Mouse (Mus musculus) stomach, postnatal 0 days (tissue): ENCODE measurements around the gene Fhit. TPM values are rescaled to one million over a fixed set of nuclear protein-coding genes. Genes with fewer than 3 reads are reported as not detected.
A peak's percentile ranks its signal among the peaks of the same experiment; 100 is the strongest.

Experiments
- ATAC-seq: fragments of 200-750 bp; cut with Nextera tagmentation; 2 replicates; pipeline ENCODE4 v1.8.0; 2017; ENCODE audit not compliant: low FRiP score, low TSS enrichment
- DNase-seq: peaks from one replicate; pipeline ENCODE4 v3.0.0-alpha.2; 2016; ENCODE audit warnings: low spot score
- H3K27ac ChIP-seq: fragments of 300-500 bp; sonication (generic); replicated peaks from 2 replicates; pipeline ENCODE4 v1.5.1; 2014; ENCODE audit warnings: mild to moderate bottlenecking, control low read depth
- H3K27me3 ChIP-seq: fragments of 300-500 bp; sonication (generic); 2 replicates; pipeline ENCODE4 v1.6.1; 2014; ENCODE audit warnings: low read length; ENCODE audit not compliant: control insufficient read depth, insufficient read depth
- H3K36me3 ChIP-seq: fragments of 300-500 bp; sonication (generic); 2 replicates; pipeline ENCODE4 v1.6.1; 2014; ENCODE audit warnings: low read length, mixed read lengths; ENCODE audit not compliant: control insufficient read depth, insufficient read depth
- H3K4me1 ChIP-seq: fragments of 300-500 bp; sonication (generic); replicated peaks from 2 replicates; pipeline ENCODE4 v1.6.1; 2014; ENCODE audit warnings: antibody characterized with exemption; ENCODE audit not compliant: control insufficient read depth, insufficient read depth
- H3K4me2 ChIP-seq: fragments of 300-500 bp; sonication (generic); replicated peaks from 2 replicates; pipeline ENCODE4 v1.6.1; 2014; ENCODE audit warnings: low read depth, mild to moderate bottlenecking, control low read depth, moderate library complexity
- H3K4me3 ChIP-seq: fragments of 300-500 bp; sonication (generic); 2 replicates; pipeline ENCODE4 v1.5.1; 2014; ENCODE audit warnings: low read depth, low read length, control low read depth
- H3K9ac ChIP-seq: fragments of 300-500 bp; sonication (generic); 2 replicates; pipeline ENCODE4 v1.6.1; 2014; ENCODE audit warnings: mild to moderate bottlenecking, low read length, control low read depth, mixed read lengths
- H3K9me3 ChIP-seq: fragments of 300-500 bp; sonication (generic); 2 replicates; pipeline ENCODE4 v1.6.1; 2016; ENCODE audit warnings: low read length; ENCODE audit not compliant: control insufficient read depth
- CTCF ChIP-seq: IDR thresholded peaks from 2 replicates; pipeline ENCODE4 v1.5.1; 2016; ENCODE audit warnings: antibody characterized with exemption, low read depth, mild to moderate bottlenecking, moderate library complexity
- EP300 ChIP-seq: optimal IDR thresholded peaks from 2 replicates; pipeline ENCODE3; 2016; ENCODE audit warnings: antibody characterized with exemption
- WGBS: fragments of 180-500 bp; shearing (Covaris S2); extraction: QIAGEN DNeasy Blood & Tissue Kit; methylation state at CpG from one replicate; pipeline ENCODE4 v1.1.7; 2014; 5-methylcytosine and 5-hydroxymethylcytosine counted together
- polyA plus RNA-seq: library from polyadenylated mRNA; unstranded; fragments of >200 nt; fragmentation: Nextera tagmentation; extraction: Ambion mirVana; gene quantifications from 2 replicates; pipeline ENCODE4 v1.2.1, GENCODE M21; 2015

Fhit gene
- polyA plus RNA-seq, 1 experiment from 2014 or later, result 12.2 TPM

DNA sequence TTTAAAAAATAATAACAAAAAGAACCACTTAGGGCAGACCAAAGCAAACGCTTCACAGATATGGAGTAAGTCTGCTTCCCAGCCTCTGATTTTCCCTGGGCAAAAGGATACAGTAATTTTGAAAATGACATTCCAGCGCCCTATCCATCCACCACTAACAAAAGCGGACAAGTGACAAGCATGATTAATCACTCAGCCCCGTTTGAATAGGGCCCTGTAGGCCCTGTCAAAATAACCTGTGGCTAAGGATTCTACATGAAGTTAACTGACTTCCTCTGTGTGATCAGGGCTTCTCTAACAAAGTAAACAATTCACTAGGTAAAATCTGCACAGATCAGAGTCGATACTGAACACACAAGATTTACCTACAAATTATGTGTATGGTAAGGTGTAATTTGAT is 1012.0 kb downstream of the Fhit start:
- H3K27me3 ChIP-seq, result no peaks in the 10 kb centered on the region
- no peaks in the 10 kb centered on the region for H3K36me3 ChIP-seq
- H3K4me2 ChIP-seq, result no peak overlapping the region
- no peaks in the 10 kb centered on the region for H3K9me3 ChIP-seq
- ATAC-seq (no peak), DNase-seq (no peak)
- no peak overlapping the region for H3K27ac ChIP-seq
- TF ChIP-seq EP300, result no peak
- no peak for TF ChIP-seq CTCF
- 34% methylated on average over 5 of the region's 5 CpGs for WGBS
- no peaks in the 10 kb centered on the region for H3K4me1 ChIP-seq
- no peak overlapping the region for H3K9ac ChIP-seq
- no peak overlapping the region for H3K4me3 ChIP-seq

DNA sequence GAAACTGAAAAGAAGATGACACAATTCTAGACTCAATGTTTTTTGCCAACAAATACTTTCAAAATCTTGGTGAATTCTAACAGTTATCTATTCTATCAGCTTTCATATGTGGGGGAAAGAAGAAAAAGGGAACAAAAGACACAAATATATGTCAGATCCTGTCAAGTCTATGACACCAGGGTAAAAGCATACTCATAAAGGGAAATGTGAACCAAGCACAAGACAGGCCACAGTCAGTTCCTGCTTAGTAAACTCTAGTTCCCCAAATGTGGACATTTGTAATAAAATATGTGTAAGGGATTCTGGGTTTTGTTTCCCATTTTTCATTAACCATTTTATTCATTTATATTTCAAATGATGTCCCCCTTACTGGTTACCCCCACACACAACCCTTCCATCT is 1022.5 kb downstream of the Fhit start:
- TF ChIP-seq EP300 (no peak), CTCF (no peak)
- no peak overlapping the region for H3K4me2 ChIP-seq
- no peaks in the 10 kb centered on the region for H3K9me3 ChIP-seq
- ATAC-seq (no peak), DNase-seq (no peak)
- H3K4me1 ChIP-seq, result no peaks in the 10 kb centered on the region
- no peak overlapping the region for H3K9ac ChIP-seq
- no peaks in the 10 kb centered on the region for H3K27me3 ChIP-seq
- no peaks in the 10 kb centered on the region for H3K36me3 ChIP-seq
- H3K27ac ChIP-seq, result no peak overlapping the region
- H3K4me3 ChIP-seq, result no peak overlapping the region

- Histone ChIP-seq H3K4me2 (no peak overlapping the region), H3K27me3 (no peaks in the 10 kb centered on the region), H3K27ac (no peak overlapping the region), H3K36me3 (no peaks in the 10 kb centered on the region), H3K4me3 (no peak overlapping the region), H3K9ac (no peak overlapping the region), H3K4me1 (no peaks in the 10 kb centered on the region), H3K9me3 (no peaks in the 10 kb centered on the region)
- TF ChIP-seq EP300 (no peak), CTCF (no peak)
- peak; percentile 80; the same call in 1 of the 2 replicates for ATAC-seq
- WGBS, result 88% methylated on average over 10 of the region's 10 CpGs
- peak; percentile 30 for DNase-seq
Observed at GRCm38 (mm10) chr14:10133873-10134272, 1028.0 kb downstream of the Fhit start.

DNA sequence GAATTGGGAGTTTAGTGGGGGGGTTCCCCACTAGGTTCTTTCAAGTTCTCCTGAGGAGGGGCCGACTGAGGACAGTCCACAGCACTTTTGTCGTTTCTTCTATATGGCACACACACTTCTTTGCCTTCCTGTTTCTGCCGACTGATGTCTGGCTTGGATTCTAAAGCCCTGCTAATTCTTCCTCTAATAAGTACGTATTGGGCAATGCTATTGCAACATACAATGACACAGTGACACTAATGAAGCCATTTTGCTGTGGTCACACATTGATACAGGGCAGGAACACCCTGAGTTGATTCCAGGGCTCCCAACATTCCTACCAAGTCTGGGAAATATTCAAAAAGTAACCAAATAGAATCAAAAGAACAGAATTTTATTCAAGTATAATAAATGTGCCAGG is 1032.2 kb downstream of the Fhit start:
- 83% methylated on average over 4 of the region's 4 CpGs for WGBS
- Histone ChIP-seq H3K4me2 (no peak overlapping the region), H3K27me3 (no peaks in the 10 kb centered on the region), H3K4me3 (no peak overlapping the region), H3K9ac (no peak overlapping the region), H3K9me3 (no peaks in the 10 kb centered on the region), H3K27ac (no peak overlapping the region), H3K4me1 (no peaks in the 10 kb centered on the region), H3K36me3 (no peaks in the 10 kb centered on the region)
- DNase-seq (no peak), ATAC-seq (no peak)
- no peak for TF ChIP-seq CTCF
- TF ChIP-seq EP300, result no peak

GRCm38 (mm10) chr14:10129088-10129487 is 1032.7 kb downstream of the Fhit start:
- no peak for TF ChIP-seq EP300
- TF ChIP-seq CTCF, result no peak
- Histone ChIP-seq H3K4me2 (no peak overlapping the region), H3K4me3 (no peak overlapping the region), H3K36me3 (no peaks in the 10 kb centered on the region), H3K27ac (no peak overlapping the region), H3K4me1 (no peaks in the 10 kb centered on the region), H3K9me3 (no peaks in the 10 kb centered on the region), H3K27me3 (no peaks in the 10 kb centered on the region), H3K9ac (no peak overlapping the region)
- WGBS, result 62% methylated on average over 7 of the region's 7 CpGs
- DNase-seq (peak; percentile 33), ATAC-seq (0 out of 2 replicates have a peak, but pooled peaks have one; percentile 42)

GRCm38 (mm10) chr14:10126536-10126935 is 1035.3 kb downstream of the Fhit start:
- Histone ChIP-seq H3K4me1 (no peaks in the 10 kb centered on the region), H3K9ac (no peak overlapping the region), H3K9me3 (no peaks in the 10 kb centered on the region), H3K27ac (no peak overlapping the region), H3K4me3 (no peak overlapping the region), H3K36me3 (no peaks in the 10 kb centered on the region), H3K4me2 (no peak overlapping the region), H3K27me3 (no peaks in the 10 kb centered on the region)
- TF ChIP-seq CTCF (no peak), EP300 (no peak)
- DNase-seq (no peak), ATAC-seq (no peak)
